Mouse (Mus musculus): ENCODE results near the gene Insl3. TPM values are rescaled to one million over a fixed set of nuclear protein-coding genes. Genes with fewer than 3 reads are reported as not detected.

Insl3 gene
- polyA plus RNA-seq, 1 experiment from 2014 or later, result not detected

GRCm38 (mm10) chr8:71672168-71672735, 16.8 kb upstream of the Insl3 start:
- H3K9me3 ChIP-seq (ENCODE audit: control insufficient read depth, low read length), result no peaks in the 10 kb centered on the region
- 71% methylated on average over 6 of the region's 6 CpGs for WGBS
- no peak for ATAC-seq (ENCODE audit: low FRiP score, low TSS enrichment)
- H3K27me3 ChIP-seq (ENCODE audit: control insufficient read depth, insufficient read depth, low read length), result peaks cover 14% of the 10 kb centered on the region; the same call in 1 of the 2 replicates
- peak overlapping the region; percentile 86; the same call in 1 of the 2 replicates for H3K4me3 ChIP-seq (replicated peaks; ENCODE audit: low read depth, low read length)
- DNase-seq, result no peak
- peak overlapping the region; percentile 86 for H3K4me2 ChIP-seq (ENCODE audit: low read length)
- no peaks in the 10 kb centered on the region for H3K36me3 ChIP-seq (ENCODE audit: control insufficient read depth, insufficient read depth, low read length)
- peaks cover 32% of the 10 kb centered on the region for H3K4me1 ChIP-seq (ENCODE audit: control insufficient read depth, insufficient read depth, low read length)
- peak overlapping the region; percentile 93 for H3K27ac ChIP-seq (replicated peaks; ENCODE audit: low read depth, low read length)
- H3K9ac ChIP-seq (replicated peaks; ENCODE audit: low read length), result no peak overlapping the region

- no peak overlapping the region for H3K9ac ChIP-seq (replicated peaks; ENCODE audit: low read length)
- H3K36me3 ChIP-seq (ENCODE audit: control insufficient read depth, insufficient read depth, low read length), result no peaks in the 10 kb centered on the region
- H3K4me3 ChIP-seq (replicated peaks; ENCODE audit: low read depth, low read length), result no peak overlapping the region
- ATAC-seq (ENCODE audit: low FRiP score, low TSS enrichment) (no peak), DNase-seq (no peak)
- no peak overlapping the region for H3K27ac ChIP-seq (replicated peaks; ENCODE audit: low read depth, low read length)
- 64% methylated on average over 2 of the region's 2 CpGs for WGBS
- H3K4me2 ChIP-seq (ENCODE audit: low read length), result no peak overlapping the region
- H3K4me1 ChIP-seq (ENCODE audit: control insufficient read depth, insufficient read depth, low read length), result peaks cover 16% of the 10 kb centered on the region; the same call in 1 of the 2 replicates
- no peaks in the 10 kb centered on the region for H3K9me3 ChIP-seq (ENCODE audit: control insufficient read depth, low read length)
- H3K27me3 ChIP-seq (ENCODE audit: control insufficient read depth, insufficient read depth, low read length), result peaks cover 32% of the 10 kb centered on the region
These were observed 14.9 kb upstream of the Insl3 start for GRCm38 (mm10) chr8:71674071-71674470.

- Histone ChIP-seq H3K27ac (replicated peaks; ENCODE audit: low read depth, low read length) (no peak overlapping the region), H3K9ac (replicated peaks; ENCODE audit: low read length) (0 out of 2 replicates have a peak overlapping the region, but pooled peaks have one; percentile 75), H3K4me2 (ENCODE audit: low read length) (peak overlapping the region; percentile 82), H3K4me3 (replicated peaks; ENCODE audit: low read depth, low read length) (peak overlapping the region; percentile 61), H3K27me3 (ENCODE audit: control insufficient read depth, insufficient read depth, low read length) (peaks cover 43% of the 10 kb centered on the region), H3K9me3 (ENCODE audit: control insufficient read depth, low read length) (no peaks in the 10 kb centered on the region), H3K4me1 (ENCODE audit: control insufficient read depth, insufficient read depth, low read length) (0 out of 2 replicates have a peak, but pooled peaks cover 8% of the 10 kb centered on the region), H3K36me3 (ENCODE audit: control insufficient read depth, insufficient read depth, low read length) (no peaks in the 10 kb centered on the region)
- WGBS, result 28% methylated on average over 9 of the region's 9 CpGs
- DNase-seq (no peak), ATAC-seq (ENCODE audit: low FRiP score, low TSS enrichment) (no peak)
These were observed 13.5 kb upstream of the Insl3 start for GRCm38 (mm10) chr8:71675456-71676019.

- peak within 1 kb of the TSS; percentile 82 for H3K4me2 ChIP-seq (ENCODE audit: low read length)
- H3K27me3 ChIP-seq (ENCODE audit: control insufficient read depth, insufficient read depth, low read length), result peaks cover 49% of the 10 kb centered on the region
- no peaks in the 10 kb centered on the region for H3K36me3 ChIP-seq (ENCODE audit: control insufficient read depth, insufficient read depth, low read length)
- ATAC-seq (ENCODE audit: low FRiP score, low TSS enrichment), result peak; percentile 41; the same call in 1 of the 2 replicates
- 0 out of 2 replicates have a peak within 1 kb of the TSS, but pooled peaks have one; percentile 52 for H3K27ac ChIP-seq (replicated peaks; ENCODE audit: low read depth, low read length)
- 3% methylated on average over 40 of the region's 40 CpGs for WGBS
- H3K9ac ChIP-seq (replicated peaks; ENCODE audit: low read length), result peak within 1 kb of the TSS; percentile 75
- H3K4me3 ChIP-seq (replicated peaks; ENCODE audit: low read depth, low read length), result peak within 1 kb of the TSS; percentile 61
- 0 out of 2 replicates have a peak, but pooled peaks cover 8% of the 10 kb centered on the region for H3K4me1 ChIP-seq (ENCODE audit: control insufficient read depth, insufficient read depth, low read length)
- H3K9me3 ChIP-seq (ENCODE audit: control insufficient read depth, low read length), result no peaks in the 10 kb centered on the region
- peak; percentile 87 for DNase-seq
These were observed 12.8 kb upstream of the Insl3 start, which contains the start of gene Jak3 for GRCm38 (mm10) chr8:71676020-71676741. Gene Jak3, plus strand, starts transcription at chr8:71676296.

- 0 out of 2 replicates have a peak overlapping the region, but pooled peaks have one; percentile 75 for H3K9ac ChIP-seq (replicated peaks; ENCODE audit: low read length)
These were observed 12.2 kb upstream of the Insl3 start for GRCm38 (mm10) chr8:71676803-71677202.

GRCm38 (mm10) chr8:71677555-71677954, 11.5 kb upstream of the Insl3 start:
- Histone ChIP-seq H3K9me3 (ENCODE audit: control insufficient read depth, low read length) (no peaks in the 10 kb centered on the region), H3K4me3 (replicated peaks; ENCODE audit: low read depth, low read length) (no peak overlapping the region), H3K4me2 (ENCODE audit: low read length) (no peak overlapping the region), H3K9ac (replicated peaks; ENCODE audit: low read length) (no peak overlapping the region), H3K36me3 (ENCODE audit: control insufficient read depth, insufficient read depth, low read length) (no peaks in the 10 kb centered on the region), H3K27me3 (ENCODE audit: control insufficient read depth, insufficient read depth, low read length) (peaks cover 63% of the 10 kb centered on the region), H3K4me1 (ENCODE audit: control insufficient read depth, insufficient read depth, low read length) (0 out of 2 replicates have a peak, but pooled peaks cover 4% of the 10 kb centered on the region), H3K27ac (replicated peaks; ENCODE audit: low read depth, low read length) (no peak overlapping the region)
- DNase-seq (no peak), ATAC-seq (ENCODE audit: low FRiP score, low TSS enrichment) (no peak)

More at GRCm38 (mm10) chr8:71676803-71677202, 12.2 kb upstream of the Insl3 start:
- WGBS, result 59% methylated on average over 9 of the region's 9 CpGs
- H3K4me3 ChIP-seq (replicated peaks; ENCODE audit: low read depth, low read length), result peak overlapping the region; percentile 61
- DNase-seq (no peak), ATAC-seq (ENCODE audit: low FRiP score, low TSS enrichment) (no peak)
- no peak overlapping the region for H3K27ac ChIP-seq (replicated peaks; ENCODE audit: low read depth, low read length)
- H3K36me3 ChIP-seq (ENCODE audit: control insufficient read depth, insufficient read depth, low read length), result no peaks in the 10 kb centered on the region
- peak overlapping the region; percentile 82 for H3K4me2 ChIP-seq (ENCODE audit: low read length)
- peaks cover 55% of the 10 kb centered on the region for H3K27me3 ChIP-seq (ENCODE audit: control insufficient read depth, insufficient read depth, low read length)
- H3K9me3 ChIP-seq (ENCODE audit: control insufficient read depth, low read length), result no peaks in the 10 kb centered on the region
- H3K4me1 ChIP-seq (ENCODE audit: control insufficient read depth, insufficient read depth, low read length), result 0 out of 2 replicates have a peak, but pooled peaks cover 8% of the 10 kb centered on the region

- no peak for ATAC-seq (ENCODE audit: low FRiP score, low TSS enrichment)
- Histone ChIP-seq H3K9me3 (ENCODE audit: control insufficient read depth, low read length) (no peaks in the 10 kb centered on the region), H3K4me2 (ENCODE audit: low read length) (no peak overlapping the region), H3K4me3 (replicated peaks; ENCODE audit: low read depth, low read length) (no peak overlapping the region), H3K27ac (replicated peaks; ENCODE audit: low read depth, low read length) (no peak overlapping the region), H3K36me3 (ENCODE audit: control insufficient read depth, insufficient read depth, low read length) (no peaks in the 10 kb centered on the region), H3K27me3 (ENCODE audit: control insufficient read depth, insufficient read depth, low read length) (peaks cover 69% of the 10 kb centered on the region), H3K4me1 (ENCODE audit: control insufficient read depth, insufficient read depth, low read length) (0 out of 2 replicates have a peak, but pooled peaks cover 4% of the 10 kb centered on the region), H3K9ac (replicated peaks; ENCODE audit: low read length) (no peak overlapping the region)
- DNase-seq, result no peak
- 48% methylated on average over 4 of the region's 4 CpGs for WGBS
These were observed 10.8 kb upstream of the Insl3 start for GRCm38 (mm10) chr8:71678216-71678615.

- WGBS, result 10% methylated on average over 16 of the region's 16 CpGs
- no peak for ATAC-seq (ENCODE audit: low FRiP score, low TSS enrichment)
- H3K9me3 ChIP-seq (ENCODE audit: control insufficient read depth, low read length), result no peaks in the 10 kb centered on the region
- no peak for DNase-seq
- peaks cover 78% of the 10 kb centered on the region for H3K27me3 ChIP-seq (ENCODE audit: control insufficient read depth, insufficient read depth, low read length)
- peak overlapping the region; percentile 25 for H3K4me3 ChIP-seq (replicated peaks; ENCODE audit: low read depth, low read length)
- H3K4me1 ChIP-seq (ENCODE audit: control insufficient read depth, insufficient read depth, low read length), result 0 out of 2 replicates have a peak, but pooled peaks cover 4% of the 10 kb centered on the region
- H3K4me2 ChIP-seq (ENCODE audit: low read length), result peak overlapping the region; percentile 47
- no peaks in the 10 kb centered on the region for H3K36me3 ChIP-seq (ENCODE audit: control insufficient read depth, insufficient read depth, low read length)
- H3K9ac ChIP-seq (replicated peaks; ENCODE audit: low read length), result peak overlapping the region; percentile 16; the same call in 1 of the 2 replicates
- H3K27ac ChIP-seq (replicated peaks; ENCODE audit: low read depth, low read length), result no peak overlapping the region
These were observed 9.9 kb upstream of the Insl3 start for GRCm38 (mm10) chr8:71679116-71679515.

Data from midbrain, embryonic 14.5 days (tissue).